Mouse (Mus musculus) megakaryocyte, embryonic 14.5 days (primary cell): Measurements from ENCODE around the gene Ccdc134.

Experiments used
- FLI1 ChIP-seq: IDR thresholded peaks from 2 replicates; pipeline ENCODE4 v1.6.1; 2012; ENCODE audit warnings: low read length, inconsistent platforms, mixed read lengths
- GATA1 ChIP-seq: IDR thresholded peaks from 3 replicates; pipeline ENCODE4 v1.6.1; 2012; ENCODE audit warnings: mixed read lengths, low read length, inconsistent platforms, borderline replicate concordance

- no peak for TF ChIP-seq FLI1
- TF ChIP-seq GATA1, result no peak
These were observed 22.3 kb downstream of the Ccdc134 start for GRCm38 (mm10) chr15:82150042-82150441.
